Mouse (Mus musculus) kidney, embryonic 14.5 days (tissue): ENCODE measurements around the gene Vegfa. TPM values are rescaled to one million over a fixed set of nuclear protein-coding genes. Genes with fewer than 3 reads are reported as not detected.

Experiments used
- ATAC-seq: fragments of 200-750 bp; cut with Nextera tagmentation; 2 replicates; pipeline ENCODE4 v1.8.0; 2017; ENCODE audit warnings: moderate number of reproducible peaks, mild to moderate bottlenecking, moderate TSS enrichment, moderate library complexity; ENCODE audit not compliant: low FRiP score, low TSS enrichment
- H3K27ac ChIP-seq: fragments of 300-500 bp; sonication (generic); 2 replicates; pipeline ENCODE4 v1.5.1; 2014; ENCODE audit warnings: low read depth, mild to moderate bottlenecking, low read length, moderate library complexity, mixed read lengths
- H3K27me3 ChIP-seq: fragments of 300-500 bp; sonication (generic); 2 replicates; pipeline ENCODE4 v1.6.1; 2014; ENCODE audit warnings: mild to moderate bottlenecking, low read length; ENCODE audit not compliant: control insufficient read depth, insufficient read depth
- H3K36me3 ChIP-seq: fragments of 300-500 bp; sonication (generic); 2 replicates; pipeline ENCODE4 v1.6.1; 2014; ENCODE audit warnings: low read length, mixed read lengths; ENCODE audit not compliant: control insufficient read depth, insufficient read depth
- H3K4me1 ChIP-seq: fragments of 300-500 bp; sonication (generic); 2 replicates; pipeline ENCODE4 v1.6.1; 2014; ENCODE audit warnings: low read length, mixed read lengths; ENCODE audit not compliant: control insufficient read depth, insufficient read depth
- H3K4me2 ChIP-seq: fragments of 300-500 bp; sonication (generic); replicated peaks from 2 replicates; pipeline ENCODE4 v1.6.1; 2014; ENCODE audit warnings: low read depth, mild to moderate bottlenecking, low read length
- H3K4me3 ChIP-seq: fragments of 300-500 bp; sonication (generic); 2 replicates; pipeline ENCODE4 v1.5.1; 2014; ENCODE audit warnings: mild to moderate bottlenecking, low read length
- H3K9ac ChIP-seq: fragments of 300-500 bp; sonication (generic); 2 replicates; pipeline ENCODE4 v1.6.1; 2014; ENCODE audit warnings: low read depth, mild to moderate bottlenecking, low read length, moderate library complexity
- H3K9me3 ChIP-seq: fragments of 300-500 bp; sonication (generic); 2 replicates; pipeline ENCODE4 v1.6.1; 2016; ENCODE audit warnings: low read length; ENCODE audit not compliant: control insufficient read depth
- WGBS: fragments of 180-500 bp; shearing (Covaris S2); extraction: QIAGEN DNeasy Blood & Tissue Kit; methylation state at CpG from one replicate; pipeline ENCODE4 v1.1.7; 2014; 5-methylcytosine and 5-hydroxymethylcytosine counted together
- polyA plus RNA-seq: library from polyadenylated mRNA; unstranded; fragments of >200 nt; fragmentation: Nextera tagmentation; extraction: Ambion mirVana; gene quantifications from 2 replicates; pipeline ENCODE4 v1.2.1, GENCODE M21; 2014

Gene Vegfa
- polyA plus RNA-seq: 8.2 and 10.1 TPM in 2 replicates

DNA sequence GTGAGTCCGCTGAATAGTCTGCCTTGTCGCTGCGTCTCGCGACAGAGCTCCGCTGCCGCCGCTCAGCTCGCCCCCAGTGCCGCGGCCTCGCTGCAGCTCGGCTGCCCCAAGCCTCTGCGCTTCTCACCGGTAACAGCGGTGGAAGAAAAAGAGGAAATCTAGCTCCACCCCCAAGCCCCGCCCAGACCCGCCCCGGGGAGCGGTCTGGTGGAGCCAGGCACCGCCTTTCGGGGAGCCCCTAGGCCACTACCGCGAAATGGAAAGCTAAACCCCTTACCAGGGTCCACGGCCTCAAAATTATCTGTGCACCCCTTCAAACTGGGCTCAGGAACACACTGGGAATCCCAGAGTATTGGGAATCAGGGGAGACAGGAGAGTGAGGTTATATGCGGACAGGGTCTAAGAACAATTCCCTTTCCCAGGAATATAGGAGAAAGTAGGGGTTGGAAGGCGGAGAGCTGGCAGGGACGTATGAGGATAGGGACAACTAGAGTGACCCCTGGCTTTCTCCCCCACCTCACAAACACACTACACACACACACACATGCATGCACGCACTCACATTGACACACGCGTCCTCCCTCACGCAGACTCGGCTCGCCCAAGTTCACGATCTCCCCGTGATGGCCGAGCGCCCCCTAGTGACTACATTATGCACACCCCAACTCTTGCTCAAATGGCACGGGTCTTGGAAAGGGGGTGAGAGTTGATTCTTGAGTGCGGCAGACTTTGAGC lies at the start of gene Vegfa:
TSS of gene Vegfa (minus strand) at position 113 of the 735 bp plus-strand sequence.
- under 1% methylated on average over 40 of the region's 40 CpGs for WGBS
- peaks cover 41% of the 10 kb centered on the region for H3K4me1 ChIP-seq
- peak within 1 kb of the TSS; percentile 93 for H3K4me3 ChIP-seq
- ATAC-seq: peak; percentile 83
- H3K4me2 ChIP-seq: peak within 1 kb of the TSS; percentile 92
- H3K9me3 ChIP-seq: no peaks in the 10 kb centered on the region
- H3K36me3 ChIP-seq: no peaks in the 10 kb centered on the region; the same call in 1 of the 2 replicates
- peak within 1 kb of the TSS; percentile 97 for H3K9ac ChIP-seq
- peak within 1 kb of the TSS; percentile 99 for H3K27ac ChIP-seq
- H3K27me3 ChIP-seq: no peaks in the 10 kb centered on the region

DNA sequence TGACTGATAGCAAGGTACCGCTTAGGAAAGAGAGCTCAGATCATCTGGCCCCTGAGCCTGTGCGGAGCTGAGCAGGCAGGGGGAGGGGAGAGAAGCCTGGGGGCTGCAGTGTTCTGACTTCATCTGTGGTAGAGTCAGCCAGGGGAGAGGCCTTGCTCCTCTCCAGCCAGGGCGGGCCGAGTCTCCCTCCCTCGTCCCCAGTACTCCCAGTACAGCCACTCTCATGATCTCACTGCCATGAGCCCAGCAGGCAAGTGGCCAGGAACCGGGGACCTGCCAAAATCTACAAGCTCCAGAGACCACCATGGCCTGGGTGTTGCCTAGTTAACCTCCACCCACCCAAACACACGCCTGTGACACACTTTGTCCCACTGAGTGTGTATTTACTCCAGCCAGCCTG lies 49.5 kb upstream of the Vegfa start:
- Histone ChIP-seq H3K27me3 (no peaks in the 10 kb centered on the region), H3K4me2 (no peak overlapping the region), H3K4me1 (peaks cover 36% of the 10 kb centered on the region), H3K9me3 (0 out of 2 replicates have a peak, but pooled peaks cover 3% of the 10 kb centered on the region), H3K4me3 (no peak overlapping the region), H3K27ac (no peak overlapping the region), H3K9ac (no peak overlapping the region), H3K36me3 (no peaks in the 10 kb centered on the region)
- 65% methylated on average over 7 of the region's 7 CpGs for WGBS
- no peak for ATAC-seq

DNA sequence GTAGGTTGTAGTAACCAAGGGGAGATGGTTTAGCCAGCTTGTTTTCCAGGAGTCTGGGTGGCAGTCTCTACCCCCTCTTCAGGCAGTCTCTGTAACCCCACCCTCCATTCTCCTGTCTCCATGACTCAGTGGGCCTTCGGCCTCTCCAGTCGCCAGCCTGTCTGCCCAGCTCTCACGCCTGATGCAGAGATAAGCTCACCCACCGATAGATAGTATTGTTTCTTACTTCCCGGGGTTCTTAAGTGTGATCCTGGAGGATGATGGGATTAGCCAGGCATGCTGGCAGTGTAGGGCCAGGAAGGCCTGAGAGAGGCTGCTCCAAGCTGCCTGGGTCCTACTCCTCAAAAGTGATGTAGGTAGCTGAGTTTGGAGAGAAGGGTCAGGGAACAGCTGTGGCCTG lies 48.9 kb upstream of the Vegfa start:
- Histone ChIP-seq H3K4me2 (no peak overlapping the region), H3K27me3 (no peaks in the 10 kb centered on the region), H3K36me3 (no peaks in the 10 kb centered on the region), H3K4me3 (no peak overlapping the region), H3K9me3 (0 out of 2 replicates have a peak, but pooled peaks cover 3% of the 10 kb centered on the region), H3K27ac (no peak overlapping the region), H3K4me1 (peaks cover 31% of the 10 kb centered on the region), H3K9ac (no peak overlapping the region)
- no peak for ATAC-seq
- WGBS: 73% methylated on average over 5 of the region's 5 CpGs

DNA sequence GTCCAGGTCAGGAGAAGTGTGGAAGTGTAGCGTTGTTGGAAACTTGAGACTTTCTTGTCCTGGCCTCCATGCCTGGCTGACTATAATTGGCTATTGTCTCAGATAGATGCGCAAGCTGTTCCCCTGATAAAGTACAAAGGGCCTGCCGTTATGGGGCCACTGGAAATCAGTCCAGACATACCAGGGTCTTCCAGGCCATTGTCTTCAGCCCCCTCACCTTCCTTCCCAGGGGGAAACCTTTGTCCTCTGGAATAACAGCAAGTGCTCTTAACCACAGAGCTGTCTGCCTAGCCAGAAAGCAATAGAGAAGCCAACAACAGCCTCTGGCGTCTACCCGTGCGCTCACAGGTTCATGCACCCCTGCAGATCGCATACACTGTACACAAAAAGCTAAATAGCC lies 48.2 kb upstream of the Vegfa start:
- Histone ChIP-seq H3K36me3 (no peaks in the 10 kb centered on the region), H3K9me3 (0 out of 2 replicates have a peak, but pooled peaks cover 3% of the 10 kb centered on the region), H3K4me3 (no peak overlapping the region), H3K4me1 (peaks cover 31% of the 10 kb centered on the region), H3K9ac (no peak overlapping the region), H3K4me2 (no peak overlapping the region), H3K27me3 (no peaks in the 10 kb centered on the region), H3K27ac (no peak overlapping the region)
- no peak for ATAC-seq
- 53% methylated on average over 7 of the region's 7 CpGs for WGBS

DNA sequence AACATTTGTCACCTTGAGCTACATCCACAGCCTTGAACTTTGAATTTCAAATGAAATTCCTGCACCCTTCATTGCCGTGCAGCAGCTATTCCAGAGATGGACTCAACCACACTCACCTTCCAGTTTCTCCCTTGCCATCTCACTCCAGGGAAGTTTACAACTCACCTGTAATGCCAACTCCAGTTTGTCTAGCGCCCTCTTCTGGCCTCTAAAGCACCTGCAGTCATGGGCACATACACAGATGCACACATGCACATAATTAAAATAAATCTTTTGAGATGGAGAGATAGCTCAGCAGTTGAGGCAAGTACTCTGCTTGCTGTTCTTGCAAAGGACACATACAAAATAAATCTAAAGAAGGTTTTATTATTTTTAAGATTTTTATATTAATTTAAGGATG lies 46.9 kb upstream of the Vegfa start:
- Histone ChIP-seq H3K27me3 (no peaks in the 10 kb centered on the region), H3K4me2 (no peak overlapping the region), H3K27ac (no peak overlapping the region), H3K9ac (no peak overlapping the region), H3K9me3 (0 out of 2 replicates have a peak, but pooled peaks cover 3% of the 10 kb centered on the region), H3K4me3 (no peak overlapping the region), H3K36me3 (no peaks in the 10 kb centered on the region), H3K4me1 (peaks cover 31% of the 10 kb centered on the region)
- WGBS: 78% methylated on average over 2 of the region's 2 CpGs
- ATAC-seq: no peak

DNA sequence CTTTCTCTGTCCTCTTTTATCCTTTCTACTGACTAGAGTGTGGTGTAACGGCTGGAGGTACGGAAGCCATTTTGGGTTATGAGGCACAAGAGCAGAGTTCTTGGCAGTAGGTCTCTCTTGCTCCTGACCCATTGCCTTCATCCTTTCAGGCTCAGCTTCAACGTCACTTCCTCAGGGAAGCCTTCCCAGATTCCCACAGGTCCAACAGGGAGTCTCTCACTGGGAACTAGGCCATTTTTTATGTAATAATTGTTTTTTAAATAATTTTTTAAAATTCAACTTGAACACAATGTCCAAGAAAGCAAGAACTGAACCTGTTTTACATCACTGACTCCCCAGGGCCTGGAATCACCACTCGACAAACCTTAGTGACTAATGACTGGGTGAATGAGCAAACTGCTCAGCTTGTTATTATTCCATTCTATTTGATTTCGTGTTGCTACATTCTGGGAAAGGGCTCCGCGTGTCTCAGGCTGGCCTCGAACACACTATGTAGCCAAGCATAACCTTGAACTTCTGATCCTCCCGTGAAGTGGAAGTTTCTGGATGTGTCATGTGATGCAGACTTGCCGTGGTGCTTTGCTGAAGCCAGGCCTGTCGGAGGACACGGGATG lies 45.9 kb upstream of the Vegfa start:
- 90% methylated on average over 12 of the region's 12 CpGs for WGBS
- no peak overlapping the region for H3K27ac ChIP-seq
- no peaks in the 10 kb centered on the region for H3K27me3 ChIP-seq
- no peak overlapping the region for H3K9ac ChIP-seq
- H3K4me2 ChIP-seq: no peak overlapping the region
- 0 out of 2 replicates have a peak, but pooled peaks cover 3% of the 10 kb centered on the region for H3K9me3 ChIP-seq
- no peaks in the 10 kb centered on the region for H3K36me3 ChIP-seq
- H3K4me3 ChIP-seq: no peak overlapping the region
- peaks cover 28% of the 10 kb centered on the region for H3K4me1 ChIP-seq
- ATAC-seq: no peak

DNA sequence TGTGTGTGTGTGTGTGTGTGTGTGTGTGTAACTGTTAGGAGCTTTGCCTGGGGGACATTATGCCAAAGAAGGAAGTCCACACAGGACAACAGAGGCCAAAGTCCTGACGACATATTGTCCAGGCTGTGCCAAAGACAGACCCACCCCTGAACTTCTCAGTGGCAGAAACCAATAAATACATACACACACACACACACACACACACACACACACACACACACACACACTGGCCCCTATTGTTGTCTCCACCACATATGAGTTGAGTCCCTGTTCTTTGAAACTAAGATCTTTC lies 44.0 kb upstream of the Vegfa start:
- no peak for ATAC-seq
- H3K27ac ChIP-seq: no peak overlapping the region
- WGBS: 30% methylated on average over 1 of the region's 1 CpGs

DNA sequence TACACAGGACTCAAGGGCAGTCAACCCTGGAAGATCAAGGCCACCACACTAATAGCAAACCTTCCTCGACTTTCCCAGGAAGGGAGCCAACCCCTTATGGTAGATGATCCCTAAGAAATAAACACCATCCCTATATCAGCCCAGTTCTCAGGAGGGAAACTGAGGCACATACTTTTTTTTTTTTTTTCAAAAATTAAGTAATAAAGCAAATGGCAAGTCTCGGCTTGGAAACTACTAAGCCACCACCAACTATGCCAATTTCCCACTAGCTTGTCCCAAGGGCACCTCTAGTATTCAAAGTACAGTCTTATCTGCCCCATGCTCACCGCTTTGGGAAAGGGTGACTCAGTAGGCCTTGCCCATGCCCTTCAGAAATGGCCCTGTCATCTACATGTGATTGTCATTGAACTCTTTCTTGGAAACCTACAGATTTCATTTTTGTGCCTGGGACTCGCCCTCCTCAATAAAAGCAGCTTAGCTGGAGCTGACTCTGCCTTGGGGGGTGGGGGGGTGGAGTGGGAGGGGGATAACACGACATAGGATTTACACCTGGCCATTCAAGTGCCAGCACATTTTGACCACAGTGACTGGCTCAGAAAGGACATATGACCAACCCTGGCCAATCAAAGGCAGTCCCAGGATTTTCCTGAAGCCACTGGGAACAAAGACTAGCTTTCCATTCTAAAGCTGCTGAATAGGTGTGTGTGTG lies 43.5 kb upstream of the Vegfa start:
- Histone ChIP-seq H3K36me3 (no peaks in the 10 kb centered on the region), H3K27me3 (no peaks in the 10 kb centered on the region), H3K4me1 (peaks cover 17% of the 10 kb centered on the region), H3K9me3 (0 out of 2 replicates have a peak, but pooled peaks cover 3% of the 10 kb centered on the region), H3K4me3 (no peak overlapping the region), H3K4me2 (no peak overlapping the region), H3K9ac (no peak overlapping the region), H3K27ac (no peak overlapping the region)
- 73% methylated on average over 5 of the region's 5 CpGs for WGBS
- ATAC-seq: no peak

More for the DNA sequence above, 44.0 kb upstream of the Vegfa start:
- Histone ChIP-seq H3K36me3 (no peaks in the 10 kb centered on the region), H3K4me1 (peaks cover 22% of the 10 kb centered on the region), H3K27me3 (no peaks in the 10 kb centered on the region), H3K4me3 (no peak overlapping the region), H3K9me3 (0 out of 2 replicates have a peak, but pooled peaks cover 3% of the 10 kb centered on the region), H3K4me2 (no peak overlapping the region), H3K9ac (no peak overlapping the region)

DNA sequence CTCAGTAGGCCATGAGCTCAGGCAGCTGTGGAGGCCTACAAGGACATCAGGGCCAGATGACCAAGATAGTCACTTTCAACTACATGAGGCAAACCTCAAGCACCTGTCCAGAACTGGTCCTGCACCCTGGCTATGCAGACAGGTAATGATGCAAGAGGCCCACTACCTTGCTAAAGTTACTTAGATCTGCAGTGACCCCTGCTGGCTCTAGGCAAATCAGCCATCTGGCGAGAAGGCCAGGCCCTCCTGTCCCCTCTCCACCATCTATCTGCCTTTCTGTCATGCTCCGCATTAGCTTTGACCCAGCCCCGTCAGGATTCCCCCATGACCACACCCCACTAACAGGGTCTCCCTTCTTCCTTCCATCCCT lies 42.9 kb upstream of the Vegfa start:
- Histone ChIP-seq H3K9me3 (0 out of 2 replicates have a peak, but pooled peaks cover 3% of the 10 kb centered on the region), H3K4me2 (no peak overlapping the region), H3K36me3 (no peaks in the 10 kb centered on the region), H3K27me3 (no peaks in the 10 kb centered on the region), H3K9ac (no peak overlapping the region), H3K4me1 (peaks cover 11% of the 10 kb centered on the region), H3K27ac (no peak overlapping the region), H3K4me3 (no peak overlapping the region)
- WGBS: 56% methylated on average over 3 of the region's 3 CpGs
- peak; percentile 30; the same call in 1 of the 2 replicates for ATAC-seq
